Mouse (Mus musculus): Measurements from ENCODE around the gene Sipa1. TPM values are rescaled to one million over a fixed set of nuclear protein-coding genes. Genes with fewer than 3 reads are reported as not detected.

Gene Sipa1
- total RNA-seq, 2 experiments from 2014 or later: 19.5 to 29.0 TPM

GRCm38 (mm10) chr19:5649298-5649741 lies 14.2 kb downstream of the Sipa1 start:
- intact Hi-C loops (cut with DNase I): no loop called here
- peak; percentile 52 to 61 for DNase-seq

GRCm38 (mm10) chr19:5648401-5649297 lies 14.9 kb downstream of the Sipa1 start:
- intact Hi-C loops (cut with DNase I): no loop called here
- peak; percentile 81 to 87 for DNase-seq

- no peak for DNase-seq
- intact Hi-C loops (cut with DNase I): no loop called here
Observed at GRCm38 (mm10) chr19:5647791-5648190, 15.7 kb downstream of the Sipa1 start.

GRCm38 (mm10) chr19:5646731-5647330 lies 16.7 kb downstream of the Sipa1 start:
- no peak for DNase-seq
- intact Hi-C loops (cut with DNase I): no loop called here

GRCm38 (mm10) chr19:5645280-5645679 lies 18.2 kb downstream of the Sipa1 start:
- DNase-seq: no peak
- intact Hi-C loops (cut with DNase I): no loop called here

- intact Hi-C loops (cut with DNase I): loop anchor here (2.0 kb wide), 1 partner anchor 19 kb away; no protein-coding TSS in a partner anchor
- no peak for DNase-seq
Observed at GRCm38 (mm10) chr19:5641641-5642040, 21.9 kb downstream of the Sipa1 start.

- DNase-seq: no peak
- intact Hi-C loops (cut with DNase I): loop anchor here (2.0 kb wide), 1 partner anchor 20 kb away; no protein-coding TSS in a partner anchor
Observed at GRCm38 (mm10) chr19:5641021-5641420, 22.5 kb downstream of the Sipa1 start.

GRCm38 (mm10) chr19:5640339-5640738 lies 23.2 kb downstream of the Sipa1 start:
- DNase-seq: no peak
- intact Hi-C loops (cut with DNase I): loop anchor here (2.0 kb wide), 1 partner anchor 20 kb away; no protein-coding TSS in a partner anchor

- DNase-seq: no peak
- intact Hi-C loops (cut with DNase I): loop anchor here (5.0 kb wide), 1 partner anchor 89 kb away; the partner anchor contains the start of genes Ehbp1l1 and Fam89b
Observed at GRCm38 (mm10) chr19:5638416-5639005, 25.0 kb downstream of the Sipa1 start.

- peak; percentile 94 to 97 for DNase-seq
- intact Hi-C loops (cut with DNase I): loop anchor here (2.0 to 5.0 kb wide), 2 partner anchors 51 to 90 kb away; partner anchors contain the start of genes Ehbp1l1, Fam89b, Map3k11 and Pcnx3
Observed at GRCm38 (mm10) chr19:5637069-5638047, 26.1 kb downstream of the Sipa1 start, which contains the start of gene Rela. TSS of gene Rela (plus strand) at chr19:5637483.

GRCm38 (mm10) chr19:5636571-5637041 lies 26.9 kb downstream of the Sipa1 start:
- intact Hi-C loops (cut with DNase I): loop anchor here (2.0 to 5.0 kb wide), 2 partner anchors 52 to 91 kb away; partner anchors contain the start of genes Ehbp1l1, Fam89b, Map3k11 and Pcnx3

GRCm38 (mm10) chr19:5636036-5636570 lies 27.4 kb downstream of the Sipa1 start:
- intact Hi-C loops (cut with DNase I): loop anchor here (2.0 to 5.0 kb wide), 2 partner anchors 53 to 91 kb away; partner anchors contain the start of genes Ehbp1l1, Fam89b, Map3k11 and Pcnx3
- DNase-seq: no peak

More at GRCm38 (mm10) chr19:5636571-5637041, 26.9 kb downstream of the Sipa1 start:
- peak in 1 of 2 experiments; percentile 57 for DNase-seq

GRCm38 (mm10) chr19:5632120-5632519 lies 31.4 kb downstream of the Sipa1 start:
- intact Hi-C loops (cut with DNase I): no loop called here
- no peak for DNase-seq

GRCm38 (mm10) chr19:5629907-5630306 lies 33.6 kb downstream of the Sipa1 start:
- intact Hi-C loops (cut with DNase I): no loop called here
- no peak for DNase-seq

- no peak for DNase-seq
- intact Hi-C loops (cut with DNase I): no loop called here
Observed at GRCm38 (mm10) chr19:5625311-5625710, 38.2 kb downstream of the Sipa1 start.

- intact Hi-C loops (cut with DNase I): no loop called here
- no peak for DNase-seq
Observed at GRCm38 (mm10) chr19:5621884-5622283, 41.6 kb downstream of the Sipa1 start.

- DNase-seq: no peak
- intact Hi-C loops (cut with DNase I): no loop called here
Observed at GRCm38 (mm10) chr19:5620007-5620406, 43.5 kb downstream of the Sipa1 start.

GRCm38 (mm10) chr19:5614953-5615352 lies 48.6 kb downstream of the Sipa1 start:
- intact Hi-C loops (cut with DNase I): no loop called here

More at GRCm38 (mm10) chr19:5614953-5615352, 48.6 kb downstream of the Sipa1 start:
- DNase-seq: no peak

Measured in heart, postnatal 36 days (tissue).